Mouse (Mus musculus): ENCODE results near the gene Epn2. TPM values are rescaled to one million over a fixed set of nuclear protein-coding genes. Genes with fewer than 3 reads are reported as not detected.

Gene Epn2
- polyA plus RNA-seq, 1 experiment: 76.0 TPM

DNA sequence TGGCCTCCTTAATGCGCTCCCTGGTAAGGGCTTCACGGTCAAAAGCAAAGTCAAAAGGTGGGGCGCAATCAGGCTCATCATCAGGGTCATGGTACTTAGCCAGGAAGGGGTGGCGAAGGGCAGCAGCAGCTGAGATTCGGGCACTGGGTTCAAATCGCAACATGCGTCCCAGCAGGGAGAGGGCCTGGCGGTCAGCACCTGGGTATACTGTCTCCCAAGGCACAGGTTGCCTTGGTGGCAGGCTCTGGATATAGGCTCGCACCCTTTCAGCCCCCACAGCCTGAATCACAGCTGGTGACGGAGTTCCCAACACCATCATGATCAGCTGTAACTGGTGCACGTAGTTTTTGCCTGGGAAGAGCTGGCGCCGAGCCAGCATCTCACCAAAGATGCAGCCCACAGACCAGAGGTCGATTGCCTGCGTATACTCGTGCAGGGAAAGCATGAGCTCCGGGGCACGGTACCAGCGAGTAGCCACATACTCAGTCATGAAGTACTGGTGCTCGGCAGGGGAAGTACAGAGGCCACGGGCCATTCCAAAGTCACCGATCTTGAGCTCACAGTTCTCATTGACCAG is 88.5 kb downstream of the Epn2 start:
- Histone ChIP-seq H3K36me3 (ENCODE audit: control insufficient read depth, insufficient read depth, low read length, poor library complexity, severe bottlenecking) (peaks cover 35% of the 10 kb centered on the region), H3K27me3 (ENCODE audit: control insufficient read depth, insufficient read depth, low read length, poor library complexity, severe bottlenecking) (no peaks in the 10 kb centered on the region), H3K4me3 (ENCODE audit: low read depth, low read length) (no peak overlapping the region), H3K4me1 (ENCODE audit: control insufficient read depth, insufficient read depth, low read length) (peaks cover 2% of the 10 kb centered on the region), H3K27ac (ENCODE audit: insufficient read depth, low read length) (no peak overlapping the region), H3K9ac (ENCODE audit: low read depth, poor library complexity, severe bottlenecking) (no peak overlapping the region), H3K9me3 (replicated peaks; ENCODE audit: control insufficient read depth, insufficient read depth, low read length, poor library complexity, severe bottlenecking) (no peaks in the 10 kb centered on the region)
- no peak for TF ChIP-seq EP300 (IDR thresholded peaks at IDR 0.05; ENCODE audit: insufficient read depth, low read depth, low read length)
- TF ChIP-seq CTCF (IDR thresholded peaks at IDR 0.05; ENCODE audit: low read depth, low read length): no peak
- no peak for TF ChIP-seq POLR2A (IDR thresholded peaks at IDR 0.05; ENCODE audit: insufficient read depth, low read length)

DNA sequence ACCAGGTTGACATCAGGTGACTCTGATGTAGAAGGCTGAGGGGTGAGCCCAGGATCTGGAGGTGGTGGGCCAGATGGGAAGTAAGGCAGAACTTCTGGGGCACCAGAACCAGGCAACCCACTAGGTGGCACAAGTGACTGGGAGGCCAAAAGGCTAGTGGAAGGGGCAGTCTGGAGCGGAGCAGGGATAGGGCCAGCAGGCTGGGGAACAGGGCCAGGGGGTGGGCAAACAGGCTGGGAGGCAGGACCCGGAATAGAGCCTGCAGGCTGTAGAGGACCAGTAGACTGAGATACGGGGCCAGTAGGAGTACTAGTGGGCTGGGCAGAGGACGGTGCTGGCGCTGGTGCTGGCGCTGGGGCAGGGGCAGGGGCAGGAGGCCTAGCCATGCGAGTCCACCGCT is 89.6 kb downstream of the Epn2 start:
- H3K36me3 ChIP-seq (ENCODE audit: control insufficient read depth, insufficient read depth, low read length, poor library complexity, severe bottlenecking): peaks cover 35% of the 10 kb centered on the region
- TF ChIP-seq POLR2A (IDR thresholded peaks at IDR 0.05; ENCODE audit: insufficient read depth, low read length): no peak
- no peak for TF ChIP-seq EP300 (IDR thresholded peaks at IDR 0.05; ENCODE audit: insufficient read depth, low read depth, low read length)
- H3K27me3 ChIP-seq (ENCODE audit: control insufficient read depth, insufficient read depth, low read length, poor library complexity, severe bottlenecking): no peaks in the 10 kb centered on the region
- H3K27ac ChIP-seq (ENCODE audit: insufficient read depth, low read length): no peak overlapping the region
- no peak overlapping the region for H3K4me3 ChIP-seq (ENCODE audit: low read depth, low read length)
- no peaks in the 10 kb centered on the region for H3K9me3 ChIP-seq (replicated peaks; ENCODE audit: control insufficient read depth, insufficient read depth, low read length, poor library complexity, severe bottlenecking)
- H3K9ac ChIP-seq (ENCODE audit: low read depth, poor library complexity, severe bottlenecking): no peak overlapping the region
- H3K4me1 ChIP-seq (ENCODE audit: control insufficient read depth, insufficient read depth, low read length): peaks cover 2% of the 10 kb centered on the region

DNA sequence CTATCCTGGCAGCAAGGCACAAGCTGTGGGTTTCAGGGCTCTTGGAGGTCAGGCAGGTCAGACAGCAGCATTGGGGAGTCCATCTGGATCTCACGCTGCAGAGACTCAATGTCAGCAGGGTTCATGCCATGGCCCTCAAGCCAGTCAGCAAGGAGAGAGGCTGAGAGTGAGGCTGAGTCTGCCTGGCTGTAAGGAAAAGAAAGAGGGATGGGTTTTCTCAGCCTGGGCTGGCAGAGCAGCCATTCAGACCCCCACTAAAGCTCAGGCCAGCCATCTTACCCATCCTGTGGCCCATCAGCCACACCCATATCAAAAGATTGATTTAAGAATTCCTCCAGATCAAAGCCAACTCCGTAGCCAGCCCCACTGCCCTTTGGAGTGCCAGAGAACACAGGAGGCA is 90.4 kb downstream of the Epn2 start:
- no peak overlapping the region for H3K27ac ChIP-seq (ENCODE audit: insufficient read depth, low read length)
- no peak overlapping the region for H3K4me3 ChIP-seq (ENCODE audit: low read depth, low read length)
- H3K9me3 ChIP-seq (replicated peaks; ENCODE audit: control insufficient read depth, insufficient read depth, low read length, poor library complexity, severe bottlenecking): no peaks in the 10 kb centered on the region
- no peak for TF ChIP-seq CTCF (IDR thresholded peaks at IDR 0.05; ENCODE audit: low read depth, low read length)
- TF ChIP-seq POLR2A (IDR thresholded peaks at IDR 0.05; ENCODE audit: insufficient read depth, low read length): no peak
- TF ChIP-seq EP300 (IDR thresholded peaks at IDR 0.05; ENCODE audit: insufficient read depth, low read depth, low read length): no peak
- H3K36me3 ChIP-seq (ENCODE audit: control insufficient read depth, insufficient read depth, low read length, poor library complexity, severe bottlenecking): peaks cover 35% of the 10 kb centered on the region
- H3K9ac ChIP-seq (ENCODE audit: low read depth, poor library complexity, severe bottlenecking): no peak overlapping the region
- H3K27me3 ChIP-seq (ENCODE audit: control insufficient read depth, insufficient read depth, low read length, poor library complexity, severe bottlenecking): no peaks in the 10 kb centered on the region
- peaks cover 2% of the 10 kb centered on the region for H3K4me1 ChIP-seq (ENCODE audit: control insufficient read depth, insufficient read depth, low read length)

DNA sequence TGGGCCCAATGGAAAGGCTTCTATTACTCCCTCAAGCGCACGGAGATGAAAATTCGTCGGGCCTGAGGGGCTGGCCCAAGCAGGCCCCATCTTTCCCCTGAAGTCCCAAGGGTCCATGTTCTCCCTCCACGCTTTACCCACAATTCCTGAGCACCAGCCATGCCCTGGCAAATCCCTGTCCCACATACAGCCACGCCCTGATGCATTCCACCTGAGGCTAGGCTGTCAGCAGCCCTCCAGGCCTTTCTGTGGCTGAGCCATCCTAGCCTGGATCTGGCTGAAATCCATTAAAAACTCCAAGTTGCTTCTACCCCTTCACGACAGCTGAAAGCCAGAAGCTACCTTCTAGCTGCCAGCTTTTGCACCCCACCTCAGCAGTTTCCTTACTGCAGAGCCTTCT is 91.6 kb downstream of the Epn2 start:
- Histone ChIP-seq H3K9ac (ENCODE audit: low read depth, poor library complexity, severe bottlenecking) (no peak overlapping the region), H3K27ac (ENCODE audit: insufficient read depth, low read length) (no peak overlapping the region), H3K4me1 (ENCODE audit: control insufficient read depth, insufficient read depth, low read length) (peaks cover 2% of the 10 kb centered on the region), H3K36me3 (ENCODE audit: control insufficient read depth, insufficient read depth, low read length, poor library complexity, severe bottlenecking) (peaks cover 35% of the 10 kb centered on the region), H3K4me3 (ENCODE audit: low read depth, low read length) (no peak overlapping the region), H3K9me3 (replicated peaks; ENCODE audit: control insufficient read depth, insufficient read depth, low read length, poor library complexity, severe bottlenecking) (no peaks in the 10 kb centered on the region), H3K27me3 (ENCODE audit: control insufficient read depth, insufficient read depth, low read length, poor library complexity, severe bottlenecking) (no peaks in the 10 kb centered on the region)
- TF ChIP-seq POLR2A (IDR thresholded peaks at IDR 0.05; ENCODE audit: insufficient read depth, low read length) (no peak), CTCF (IDR thresholded peaks at IDR 0.05; ENCODE audit: low read depth, low read length) (no peak), EP300 (IDR thresholded peaks at IDR 0.05; ENCODE audit: insufficient read depth, low read depth, low read length) (no peak)

DNA sequence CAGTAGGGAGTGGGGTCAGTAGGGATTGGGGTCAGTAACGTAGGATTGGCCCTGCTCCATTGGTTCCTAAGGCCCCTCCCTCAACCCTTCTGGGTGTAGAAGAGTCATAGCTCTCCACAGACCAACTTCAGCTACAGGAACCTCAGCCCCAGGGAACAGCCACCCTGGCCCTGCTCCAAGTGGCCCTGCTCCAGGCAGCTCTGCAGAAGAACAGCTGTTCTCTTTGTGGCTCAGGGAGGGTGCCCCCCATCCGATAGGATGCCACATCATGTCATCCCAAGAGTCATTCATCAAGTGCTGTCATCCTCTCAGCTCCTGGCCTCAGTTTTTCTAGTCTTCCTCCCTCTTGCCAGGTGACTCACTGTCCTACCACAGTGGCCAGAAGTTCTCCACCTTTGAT is 92.1 kb downstream of the Epn2 start:
- H3K4me1 ChIP-seq (ENCODE audit: control insufficient read depth, insufficient read depth, low read length): peaks cover 2% of the 10 kb centered on the region
- H3K36me3 ChIP-seq (ENCODE audit: control insufficient read depth, insufficient read depth, low read length, poor library complexity, severe bottlenecking): peaks cover 32% of the 10 kb centered on the region
- H3K27ac ChIP-seq (ENCODE audit: insufficient read depth, low read length): no peak overlapping the region
- no peaks in the 10 kb centered on the region for H3K9me3 ChIP-seq (replicated peaks; ENCODE audit: control insufficient read depth, insufficient read depth, low read length, poor library complexity, severe bottlenecking)
- no peak overlapping the region for H3K4me3 ChIP-seq (ENCODE audit: low read depth, low read length)
- TF ChIP-seq EP300 (IDR thresholded peaks at IDR 0.05; ENCODE audit: insufficient read depth, low read depth, low read length) (no peak), POLR2A (IDR thresholded peaks at IDR 0.05; ENCODE audit: insufficient read depth, low read length) (no peak), CTCF (IDR thresholded peaks at IDR 0.05; ENCODE audit: low read depth, low read length) (no peak)
- H3K27me3 ChIP-seq (ENCODE audit: control insufficient read depth, insufficient read depth, low read length, poor library complexity, severe bottlenecking): no peaks in the 10 kb centered on the region
- no peak overlapping the region for H3K9ac ChIP-seq (ENCODE audit: low read depth, poor library complexity, severe bottlenecking)

DNA sequence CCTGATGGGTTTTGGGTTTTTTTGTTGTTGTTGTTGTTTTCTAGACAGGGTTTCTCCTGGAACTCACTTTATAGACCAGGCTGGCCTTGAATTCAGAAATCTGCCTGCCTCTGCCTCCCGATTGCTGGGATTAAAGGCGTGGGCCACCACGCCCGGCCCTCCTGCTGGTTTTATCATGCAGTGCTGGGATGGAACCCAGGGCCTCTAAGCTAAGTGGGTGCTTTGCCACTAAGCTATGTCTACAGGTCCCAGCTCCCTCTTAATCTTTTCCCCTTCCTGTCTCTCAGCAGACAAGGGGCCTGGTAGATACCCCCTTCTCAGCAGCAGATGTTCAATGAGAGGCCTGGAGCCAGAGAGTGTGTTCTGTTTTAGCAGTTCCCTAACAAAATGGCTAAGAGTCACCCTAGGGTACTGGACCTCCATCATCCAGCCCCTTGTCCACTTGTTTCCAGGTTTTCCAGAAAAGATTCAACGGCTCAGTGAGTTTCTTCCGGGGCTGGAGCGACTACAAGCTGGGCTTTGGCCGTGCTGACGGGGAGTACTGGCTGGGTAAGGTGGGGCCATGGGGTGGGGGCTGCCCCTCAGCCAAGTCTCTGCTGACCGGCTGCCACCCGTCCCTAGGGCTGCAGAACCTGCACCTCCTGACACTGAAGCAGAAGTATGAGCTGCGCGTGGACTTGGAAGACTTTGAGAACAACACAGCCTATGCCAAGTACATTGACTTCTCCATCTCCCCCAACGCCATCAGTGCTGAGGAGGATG is 92.8 kb downstream of the Epn2 start:
- H3K9ac ChIP-seq (ENCODE audit: low read depth, poor library complexity, severe bottlenecking): no peak overlapping the region
- H3K4me3 ChIP-seq (ENCODE audit: low read depth, low read length): no peak overlapping the region
- H3K4me1 ChIP-seq (ENCODE audit: control insufficient read depth, insufficient read depth, low read length): peaks cover 2% of the 10 kb centered on the region

More for the DNA sequence above, 92.8 kb downstream of the Epn2 start:
- Histone ChIP-seq H3K27me3 (ENCODE audit: control insufficient read depth, insufficient read depth, low read length, poor library complexity, severe bottlenecking) (no peaks in the 10 kb centered on the region), H3K27ac (ENCODE audit: insufficient read depth, low read length) (no peak overlapping the region), H3K9me3 (replicated peaks; ENCODE audit: control insufficient read depth, insufficient read depth, low read length, poor library complexity, severe bottlenecking) (no peaks in the 10 kb centered on the region), H3K36me3 (ENCODE audit: control insufficient read depth, insufficient read depth, low read length, poor library complexity, severe bottlenecking) (peaks cover 28% of the 10 kb centered on the region)
- no peak for TF ChIP-seq CTCF (IDR thresholded peaks at IDR 0.05; ENCODE audit: low read depth, low read length)
- no peak for TF ChIP-seq EP300 (IDR thresholded peaks at IDR 0.05; ENCODE audit: insufficient read depth, low read depth, low read length)
- no peak for TF ChIP-seq POLR2A (IDR thresholded peaks at IDR 0.05; ENCODE audit: insufficient read depth, low read length)

Data from ES-Bruce4 (cell line).